Mouse (Mus musculus): Measurements from ENCODE around the gene Cryzl1.

DNA sequence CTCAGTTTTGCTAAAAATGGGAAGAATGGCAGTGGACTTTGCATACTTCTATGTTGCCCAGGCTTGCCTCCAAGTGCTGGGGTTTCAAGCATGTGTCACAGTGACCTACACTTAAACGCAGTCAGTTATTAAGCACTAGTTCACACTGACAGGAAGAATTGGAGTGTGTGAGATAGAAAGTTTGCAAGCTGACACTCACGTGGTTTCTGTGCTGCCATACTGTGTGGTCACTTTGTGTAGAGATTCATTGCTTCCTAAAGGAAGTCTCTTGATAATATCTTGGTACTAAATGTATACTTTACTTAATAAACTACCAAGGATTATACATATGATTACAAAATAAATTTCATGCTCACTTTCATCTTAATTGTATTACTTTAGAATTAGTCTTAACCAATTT, 4.0 kb upstream of the Cryzl1 start:
- no peak for TF ChIP-seq POLR2A (IDR thresholded peaks at IDR 0.05; ENCODE audit: low read depth, low read length)
- no peak for TF ChIP-seq CTCF (IDR thresholded peaks at IDR 0.05; ENCODE audit: extremely low read depth, insufficient read length, insufficient replicate concordance, low read depth, low read length)

Measured in small intestine, adult 2 months (tissue).